Mouse (Mus musculus) small intestine, adult 2 months (tissue): ENCODE results near the gene Gm20388.

ENCODE experiments used
- CTCF ChIP-seq: fragments of 200-500 bp; IDR thresholded peaks from 2 replicates; pipeline ENCODE4 v1.5.1; 2012; ENCODE audit warnings: low read depth, mild to moderate bottlenecking, control low read depth, inconsistent platforms, low read length, moderate library complexity, mixed read lengths; ENCODE audit not compliant: insufficient replicate concordance, insufficient read length; ENCODE audit errors: extremely low read depth
- POLR2A ChIP-seq: fragments of 200-500 bp; IDR thresholded peaks from 2 replicates; pipeline ENCODE4 v1.6.1; 2012; ENCODE audit warnings: low read depth, mild to moderate bottlenecking, control low read depth, inconsistent platforms, low read length, moderate library complexity

DNA sequence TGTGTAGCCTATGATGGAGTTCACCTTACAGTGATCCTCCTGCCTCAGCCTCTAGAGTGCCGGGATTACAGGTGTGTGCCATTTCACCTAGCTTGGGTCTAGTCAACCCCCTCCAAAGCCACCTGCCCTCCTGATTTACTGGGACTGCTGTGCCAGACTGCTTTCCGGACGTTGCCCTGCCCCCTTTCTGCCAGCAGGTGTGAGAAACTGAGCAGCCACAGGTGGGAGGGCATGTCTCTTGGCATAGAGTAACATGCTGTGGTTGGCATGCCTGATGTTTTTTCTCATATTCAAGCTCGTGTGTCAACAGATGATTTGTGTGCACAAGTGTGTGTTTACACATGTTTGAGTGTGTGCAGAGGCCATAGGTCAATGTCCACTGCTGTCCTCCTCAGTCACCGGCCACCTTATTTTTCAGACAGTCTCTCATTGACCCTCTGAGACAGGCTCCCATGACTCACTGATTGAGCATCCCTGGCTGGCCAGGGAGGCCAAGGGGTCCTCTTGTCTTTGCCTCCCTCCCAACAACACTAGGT lies 333.3 kb downstream of the Gm20388 start:
- TF ChIP-seq POLR2A: no peak
- TF ChIP-seq CTCF: no peak
